Mouse (Mus musculus): Measurements from ENCODE around the gene Kpna3.

- TF ChIP-seq CTCF (IDR thresholded peaks at IDR 0.05; ENCODE audit: borderline replicate concordance, extremely low read depth, insufficient read depth, insufficient read length) (no peak), POLR2A (IDR thresholded peaks at IDR 0.05; ENCODE audit: borderline replicate concordance, extremely low read depth, insufficient read depth, insufficient read length, poor library complexity, severe bottlenecking) (no peak)
Observed at GRCm38 (mm10) chr14:61457468-61457867, 17.8 kb upstream of the Kpna3 start.

Measured in brain, embryonic 14.5 days (tissue).